Mouse (Mus musculus): ENCODE data around the gene Ppp1cb.
A peak's percentile ranks its signal among the peaks of the same experiment; 100 is the strongest.

Ppp1cb gene

GRCm38 (mm10) chr5:32443906-32444305 is 14.7 kb upstream of the Ppp1cb start:
- no peak for DNase-seq (ENCODE audit: low read depth, low spot score)

- no peak for DNase-seq (ENCODE audit: low read depth, low spot score)
These were observed 13.2 kb upstream of the Ppp1cb start for GRCm38 (mm10) chr5:32445287-32445921.

GRCm38 (mm10) chr5:32446394-32446793 is 12.2 kb upstream of the Ppp1cb start:
- no peak for DNase-seq (ENCODE audit: low read depth, low spot score)

- no peak for DNase-seq (ENCODE audit: low read depth, low spot score)
These were observed 11.8 kb upstream of the Ppp1cb start for GRCm38 (mm10) chr5:32446810-32447209.

- DNase-seq (ENCODE audit: low read depth, low spot score) = peak; percentile 35
These were observed 723 bp downstream of the Ppp1cb start for GRCm38 (mm10) chr5:32459251-32459881.

GRCm38 (mm10) chr5:32459882-32460751 is 1.5 kb downstream of the Ppp1cb start:
- DNase-seq (ENCODE audit: low read depth, low spot score) = peak; percentile 55

GRCm38 (mm10) chr5:32460973-32461372 is 2.3 kb downstream of the Ppp1cb start:
- no peak for DNase-seq (ENCODE audit: low read depth, low spot score)

GRCm38 (mm10) chr5:32472332-32473028 is 13.8 kb downstream of the Ppp1cb start:
- no peak for DNase-seq (ENCODE audit: low read depth, low spot score)

GRCm38 (mm10) chr5:32473029-32473352 is 14.3 kb downstream of the Ppp1cb start:
- DNase-seq (ENCODE audit: low read depth, low spot score) = no peak

GRCm38 (mm10) chr5:32476501-32476900 is 17.9 kb downstream of the Ppp1cb start:
- DNase-seq (ENCODE audit: low read depth, low spot score) = no peak

- DNase-seq (ENCODE audit: low read depth, low spot score) = no peak
These were observed 20.3 kb downstream of the Ppp1cb start for GRCm38 (mm10) chr5:32478972-32479371.

GRCm38 (mm10) chr5:32485430-32485829 is 26.8 kb downstream of the Ppp1cb start:
- DNase-seq (ENCODE audit: low read depth, low spot score) = no peak

- DNase-seq (ENCODE audit: low read depth, low spot score) = no peak
These were observed 29.4 kb downstream of the Ppp1cb start for GRCm38 (mm10) chr5:32488044-32488443.

GRCm38 (mm10) chr5:32494084-32494700 is 35.5 kb downstream of the Ppp1cb start:
- DNase-seq (ENCODE audit: low read depth, low spot score) = no peak

GRCm38 (mm10) chr5:32508766-32509165 is 50.1 kb downstream of the Ppp1cb start:
- DNase-seq (ENCODE audit: low read depth, low spot score) = no peak

- DNase-seq (ENCODE audit: low read depth, low spot score) = no peak
These were observed 61.7 kb downstream of the Ppp1cb start for GRCm38 (mm10) chr5:32520381-32520780.

GRCm38 (mm10) chr5:32549449-32549848 is 90.8 kb downstream of the Ppp1cb start:
- DNase-seq (ENCODE audit: low read depth, low spot score) = no peak

- DNase-seq (ENCODE audit: low read depth, low spot score) = no peak
These were observed 106.1 kb downstream of the Ppp1cb start for GRCm38 (mm10) chr5:32564697-32565096.

All from forelimb bud, embryonic 11.5 days (tissue).